Mouse (Mus musculus) brain, adult 2 months (tissue): ENCODE measurements around the gene Cyp3a44.
"Not testable (repeated sequence)": the region's sequence is repeated elsewhere in the genome, so short reads cannot be mapped to it uniquely, and the experiment has no call there.

Experiments used
- DNase-seq: peaks from one replicate; pipeline ENCODE4 v3.0.0; 2011; ENCODE audit warnings: low read depth, low spot score

Gene Cyp3a44

DNA sequence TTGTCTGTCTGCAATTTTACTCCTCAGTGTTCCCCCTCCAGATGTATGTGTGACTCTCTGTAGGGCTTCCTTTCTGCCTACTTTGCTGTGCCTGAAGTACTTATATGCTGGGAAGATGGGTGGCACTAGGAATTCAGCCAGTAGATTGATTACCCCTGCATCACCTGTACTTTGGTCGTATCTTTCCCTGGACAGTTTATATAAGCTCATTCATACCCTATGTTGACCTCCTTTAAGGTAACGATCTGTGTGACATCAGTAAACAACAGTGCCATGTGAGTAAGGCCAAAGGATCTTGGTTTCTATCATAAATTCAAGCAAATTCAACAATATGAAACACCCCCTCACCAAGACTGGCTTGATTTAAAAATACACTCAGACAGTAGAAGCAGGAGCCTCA lies at the start of gene Cyp3a44:
Gene Cyp3a44 (minus strand): TSS at position 79 of the 400 bp plus-strand sequence.
- DNase-seq: not testable (repeated sequence)

DNA sequence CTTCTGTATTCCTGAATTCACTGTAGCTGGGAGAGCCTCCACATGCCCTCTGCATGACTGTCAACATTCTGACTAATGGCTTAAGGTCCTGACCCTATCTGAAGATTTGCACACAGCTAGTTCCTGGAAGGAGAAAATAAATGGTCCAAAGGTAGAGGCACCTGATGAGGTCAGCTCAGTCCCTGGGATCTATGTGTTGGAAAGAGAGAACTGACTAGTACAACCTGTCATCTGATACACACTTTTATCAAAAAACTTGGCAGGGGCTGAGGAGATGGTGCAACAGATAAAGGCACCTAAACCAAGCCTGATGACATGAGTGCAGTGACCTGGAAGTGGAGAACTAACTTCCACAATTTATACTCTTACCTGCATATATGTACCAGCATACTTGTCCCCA lies 5.4 kb downstream of the Cyp3a44 start:
- not testable (repeated sequence) for DNase-seq

DNA sequence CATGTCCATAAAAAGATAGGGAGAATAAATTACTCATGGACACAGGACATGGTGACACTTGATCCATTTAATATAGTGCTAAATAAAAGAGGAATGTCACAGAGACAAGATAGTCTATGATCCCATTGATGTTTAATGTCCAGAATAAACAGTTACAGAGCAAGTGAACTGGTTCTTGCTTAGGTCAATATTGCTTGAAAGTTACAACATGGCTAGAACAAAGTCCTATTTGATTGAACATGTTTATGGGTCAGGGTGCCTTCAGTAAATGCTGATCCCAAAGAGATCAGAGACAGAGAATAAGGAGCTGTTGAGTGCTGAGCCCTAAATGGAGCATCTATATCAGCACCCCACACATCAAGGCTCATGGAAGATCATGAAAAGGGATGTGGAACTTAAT lies 12.4 kb downstream of the Cyp3a44 start:
- DNase-seq: not testable (repeated sequence)

DNA sequence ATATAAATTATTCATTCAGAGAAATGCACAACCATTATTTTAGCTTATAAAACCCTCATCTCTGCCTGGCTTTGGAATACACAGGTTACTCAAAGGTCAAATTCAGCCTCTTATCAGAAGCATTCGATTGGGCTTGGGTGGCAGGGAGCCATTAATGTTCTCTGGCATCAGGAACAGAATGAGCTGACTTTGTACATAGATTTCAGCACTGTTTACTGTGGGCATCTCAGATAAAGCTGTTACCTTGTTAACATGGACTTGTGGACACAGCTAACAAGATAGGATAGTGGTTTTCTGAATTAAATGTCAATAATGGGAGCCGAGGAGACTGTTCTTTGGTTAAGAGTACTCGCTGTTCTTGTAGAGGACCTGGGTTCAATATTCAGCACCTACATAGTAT lies 68.2 kb downstream of the Cyp3a44 start:
- DNase-seq: not testable (repeated sequence)
